Mouse (Mus musculus): ENCODE data around the gene Ovca2. TPM values are rescaled to one million over a fixed set of nuclear protein-coding genes. Genes with fewer than 3 reads are reported as not detected.
A peak's percentile ranks its signal among the peaks of the same experiment; 100 is the strongest.

Ovca2 gene
- total RNA-seq, 2 experiments from 2014 or later: 21.3 to 29.0 TPM

DNA sequence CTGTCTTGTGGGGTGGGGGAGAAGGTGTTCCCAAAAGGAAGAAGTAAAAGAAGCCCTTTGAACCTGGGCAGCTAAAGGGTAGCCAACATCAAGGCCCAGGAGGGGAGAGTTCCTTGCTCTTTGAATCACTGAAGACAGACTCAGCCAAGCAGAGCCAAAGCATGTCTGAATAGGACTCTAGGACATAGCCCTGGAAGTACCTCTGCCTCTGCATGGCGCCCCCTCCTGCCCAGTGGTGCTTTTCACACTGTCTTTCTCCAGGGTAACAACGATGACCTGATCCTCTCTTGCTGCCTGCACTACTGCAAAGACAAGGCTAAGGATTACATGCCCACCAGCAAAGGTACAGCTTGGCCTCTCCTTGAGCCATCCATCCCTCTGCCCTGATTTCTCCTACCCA lies 19.1 kb downstream of the Ovca2 start:
- no peak for ATAC-seq (replicated peaks; ENCODE audit: low FRiP score, low TSS enrichment, poor library complexity, severe bottlenecking)

DNA sequence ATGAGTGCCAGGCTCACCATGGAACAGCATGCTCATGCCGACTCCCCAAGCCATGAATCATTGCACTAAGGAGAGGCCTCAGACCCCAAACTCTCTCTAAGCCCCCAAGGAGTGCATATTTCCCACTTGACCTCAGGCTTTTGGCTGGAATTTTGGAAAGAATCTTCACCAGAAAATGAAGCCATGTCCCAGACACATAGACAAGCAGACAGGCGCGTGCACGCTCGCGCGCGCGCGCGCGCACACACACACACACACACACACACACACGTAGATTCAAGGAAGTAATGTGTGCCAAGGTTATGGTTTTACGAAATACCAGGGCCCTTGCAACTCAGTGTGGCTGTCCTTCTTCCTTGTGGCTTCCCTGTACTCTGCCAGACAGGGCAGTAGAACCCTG lies 20.2 kb downstream of the Ovca2 start:
- no peak for ATAC-seq (replicated peaks; ENCODE audit: low FRiP score, low TSS enrichment, poor library complexity, severe bottlenecking)

DNA sequence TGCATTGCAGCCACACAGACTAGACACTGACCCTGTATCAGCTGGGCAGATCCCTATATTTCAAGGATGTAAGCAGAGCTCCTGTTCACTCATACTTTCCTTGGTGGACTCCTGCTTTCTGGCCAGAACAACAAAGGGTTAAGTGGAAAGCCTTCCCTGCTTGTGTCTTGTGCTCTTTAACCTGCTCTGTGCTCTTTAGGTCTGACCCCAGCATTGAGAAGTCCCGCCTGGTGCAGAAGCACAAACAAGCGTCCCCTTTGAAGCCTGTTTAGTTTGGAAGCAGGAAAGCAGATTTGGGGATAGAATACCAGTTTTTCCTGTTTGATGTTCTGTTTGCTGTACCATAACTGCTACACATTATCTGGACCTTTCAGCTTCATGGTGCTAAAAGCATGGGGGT lies 20.7 kb downstream of the Ovca2 start:
- ATAC-seq (replicated peaks; ENCODE audit: low FRiP score, low TSS enrichment, poor library complexity, severe bottlenecking): no peak

DNA sequence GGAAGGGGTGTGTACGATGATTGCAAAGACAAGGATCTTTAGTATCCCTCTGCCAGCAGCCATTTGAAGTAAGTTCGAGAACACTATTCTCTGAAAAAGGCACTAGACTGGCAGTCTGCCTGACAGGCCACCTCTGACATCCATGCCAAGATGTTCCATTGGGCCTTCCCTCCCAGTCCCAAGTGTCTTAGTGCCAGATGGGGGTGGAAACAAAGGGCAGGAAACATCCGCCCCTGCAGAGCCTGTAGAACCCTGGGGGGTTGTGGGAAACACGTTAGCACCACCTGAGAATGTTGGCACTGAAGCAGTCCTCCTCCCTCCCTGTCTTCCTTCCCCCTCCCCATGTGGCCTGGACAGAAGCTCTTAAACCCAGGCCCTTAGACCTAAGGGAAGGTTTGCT lies 21.6 kb downstream of the Ovca2 start:
- ATAC-seq (replicated peaks; ENCODE audit: low FRiP score, low TSS enrichment, poor library complexity, severe bottlenecking): no peak

- ATAC-seq (replicated peaks; ENCODE audit: low FRiP score, low TSS enrichment, poor library complexity, severe bottlenecking): no peak
Measured at GRCm38 (mm10) chr11:75156416-75156815, 22.2 kb downstream of the Ovca2 start.

DNA sequence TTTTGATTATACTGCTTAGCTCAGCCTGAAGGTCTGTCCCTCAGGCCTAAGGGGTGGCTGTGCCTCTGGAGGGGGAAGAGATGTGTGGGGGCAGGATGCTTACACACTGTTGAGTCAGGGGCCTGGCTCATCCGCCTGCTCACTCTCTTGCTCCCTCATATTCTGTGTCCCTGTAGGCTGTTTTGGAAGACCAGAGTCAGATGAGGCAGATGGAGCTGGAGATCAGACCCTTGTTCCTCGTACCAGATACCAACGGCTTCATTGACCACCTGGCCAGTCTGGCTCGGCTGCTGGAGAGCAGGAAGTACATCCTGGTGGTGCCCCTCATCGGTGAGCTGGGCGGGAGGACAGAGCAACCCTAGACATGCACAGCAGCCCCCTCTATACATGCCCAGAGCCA lies 22.6 kb downstream of the Ovca2 start:
- no peak for ATAC-seq (replicated peaks; ENCODE audit: low FRiP score, low TSS enrichment, poor library complexity, severe bottlenecking)

- 0 out of 2 replicates have a peak, but pooled peaks have one; percentile 36 for ATAC-seq (replicated peaks; ENCODE audit: low FRiP score, low TSS enrichment, poor library complexity, severe bottlenecking)
Measured at GRCm38 (mm10) chr11:75154053-75154585, 24.5 kb downstream of the Ovca2 start.

DNA sequence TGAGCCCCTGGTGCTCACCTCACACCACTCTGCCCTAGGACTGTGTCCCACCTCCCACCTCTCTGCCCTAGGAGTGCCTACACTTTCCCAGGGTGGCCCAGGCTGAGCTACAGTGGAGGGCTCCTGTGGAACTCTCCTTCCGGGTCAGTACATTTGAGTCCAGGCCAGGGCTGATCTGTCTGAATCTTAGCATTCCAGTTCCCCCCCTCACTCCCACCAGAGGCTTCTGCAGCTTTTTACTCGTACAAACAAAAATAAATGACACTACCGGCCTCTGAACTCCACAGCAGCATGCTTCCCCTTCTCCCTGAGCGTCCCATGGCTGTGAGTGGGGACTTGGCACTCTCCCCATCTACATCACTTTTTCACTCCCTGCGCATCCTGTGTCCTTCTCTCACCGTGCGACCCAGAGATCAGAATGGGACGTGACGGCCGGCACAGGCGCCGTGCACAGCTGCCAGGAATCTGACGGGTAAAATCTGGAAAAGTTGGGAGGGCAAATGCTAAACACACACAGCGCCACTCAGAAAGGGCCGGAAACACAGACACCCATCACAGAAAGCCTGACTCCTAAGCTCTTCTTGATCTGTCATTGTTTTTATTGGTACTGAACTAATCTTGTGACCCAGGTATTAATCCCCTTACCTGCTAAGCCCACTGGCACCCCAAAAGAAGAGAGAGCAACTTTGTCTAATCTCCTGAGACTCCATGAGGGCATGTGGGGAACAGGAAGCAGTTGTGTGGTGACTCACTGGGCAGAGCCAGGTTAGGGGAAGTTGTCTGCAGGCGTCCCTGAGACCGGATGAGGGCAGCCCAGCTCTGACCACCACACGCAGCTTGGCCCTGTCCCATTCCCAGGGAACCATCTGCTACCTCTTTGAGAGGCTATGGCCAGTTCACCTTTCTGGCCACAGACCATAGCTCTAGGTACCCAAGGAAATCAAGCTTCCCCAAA lies 25.8 kb downstream of the Ovca2 start:
- no peak for ATAC-seq (replicated peaks; ENCODE audit: low FRiP score, low TSS enrichment, poor library complexity, severe bottlenecking)

GRCm38 (mm10) chr11:75150346-75150745 lies 28.3 kb downstream of the Ovca2 start:
- ATAC-seq (replicated peaks; ENCODE audit: low FRiP score, low TSS enrichment, poor library complexity, severe bottlenecking): no peak

DNA sequence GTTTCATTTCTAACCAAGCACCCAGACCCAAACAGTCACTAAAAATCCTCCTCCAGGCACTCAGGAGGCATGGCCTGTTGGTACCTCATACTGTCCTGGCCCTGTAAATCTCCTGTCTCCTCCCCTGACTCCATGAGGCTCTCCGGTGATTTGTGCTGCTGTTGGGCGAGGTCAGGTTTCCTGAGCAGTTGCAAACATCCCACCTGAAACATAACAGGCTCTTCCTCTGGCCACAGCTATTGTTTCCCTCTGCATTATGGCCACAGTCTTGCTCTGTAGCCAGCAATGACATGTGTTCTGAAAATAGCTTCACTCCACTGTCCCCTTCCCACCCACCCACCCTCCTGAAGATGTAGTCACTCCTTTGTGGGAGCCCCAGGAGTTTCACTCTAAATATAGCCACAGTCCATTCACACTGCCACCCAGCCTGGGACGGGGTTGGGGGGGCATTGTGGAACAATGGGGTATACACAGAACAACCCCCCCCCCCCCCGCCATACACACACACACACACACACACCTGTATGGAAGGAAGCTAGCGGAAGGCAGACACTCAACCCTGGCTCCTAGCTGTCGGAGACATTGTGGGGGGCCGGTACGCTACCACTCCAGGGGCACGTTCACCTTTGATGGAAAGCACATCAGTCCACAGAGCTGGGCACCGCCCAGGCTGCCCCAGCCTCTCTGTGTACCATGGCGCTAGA lies 30.2 kb downstream of the Ovca2 start:
- no peak for ATAC-seq (replicated peaks; ENCODE audit: low FRiP score, low TSS enrichment, poor library complexity, severe bottlenecking)

- ATAC-seq (replicated peaks; ENCODE audit: low FRiP score, low TSS enrichment, poor library complexity, severe bottlenecking): no peak
Measured at GRCm38 (mm10) chr11:75147846-75148168, 30.8 kb downstream of the Ovca2 start.

- ATAC-seq (replicated peaks; ENCODE audit: low FRiP score, low TSS enrichment, poor library complexity, severe bottlenecking): 0 out of 2 replicates have a peak, but pooled peaks have one; percentile 4
Measured at GRCm38 (mm10) chr11:75147106-75147845, 31.4 kb downstream of the Ovca2 start.

GRCm38 (mm10) chr11:75145841-75146240 lies 32.8 kb downstream of the Ovca2 start:
- no peak for ATAC-seq (replicated peaks; ENCODE audit: low FRiP score, low TSS enrichment, poor library complexity, severe bottlenecking)

DNA sequence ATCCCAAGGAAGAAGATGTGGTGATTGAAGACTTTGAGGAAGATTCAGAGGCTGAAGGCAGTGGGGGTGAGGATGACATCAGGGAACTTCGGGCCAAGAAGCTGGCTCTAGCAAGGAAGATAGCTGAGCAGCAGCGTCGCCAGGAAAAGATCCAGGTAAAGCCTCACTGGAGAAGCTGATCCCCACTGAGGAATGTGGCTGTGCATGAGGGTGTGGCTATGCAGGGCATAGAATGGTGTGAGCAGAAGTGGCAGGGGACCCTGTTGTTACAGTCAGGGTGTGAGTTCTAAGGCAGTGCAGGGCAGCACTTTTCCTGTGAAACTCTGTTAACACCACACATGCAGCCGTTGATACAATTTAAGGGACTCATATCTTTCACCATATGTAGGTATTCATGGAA lies 35.9 kb downstream of the Ovca2 start:
- no peak for ATAC-seq (replicated peaks; ENCODE audit: low FRiP score, low TSS enrichment, poor library complexity, severe bottlenecking)

DNA sequence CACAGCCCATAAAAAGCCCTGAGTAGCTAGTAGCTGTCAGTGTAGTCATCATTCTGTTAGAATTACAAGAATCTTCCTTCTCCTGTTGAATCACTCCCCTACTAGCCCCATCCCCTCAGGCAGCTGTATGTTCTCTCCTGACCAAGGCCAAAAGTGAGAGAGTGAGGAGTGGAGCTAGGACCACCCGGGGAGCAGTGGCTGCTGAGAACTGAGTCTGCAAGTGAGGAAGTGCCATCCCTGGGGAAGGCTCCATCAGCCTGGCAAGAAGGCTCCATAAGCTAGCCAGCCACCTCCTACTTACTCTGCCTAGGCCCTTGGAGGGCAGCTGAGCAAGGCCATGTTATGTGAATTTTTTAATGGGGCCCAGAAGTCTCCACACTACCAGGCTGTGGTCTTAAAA lies 36.7 kb downstream of the Ovca2 start:
- ATAC-seq (replicated peaks; ENCODE audit: low FRiP score, low TSS enrichment, poor library complexity, severe bottlenecking): no peak

DNA sequence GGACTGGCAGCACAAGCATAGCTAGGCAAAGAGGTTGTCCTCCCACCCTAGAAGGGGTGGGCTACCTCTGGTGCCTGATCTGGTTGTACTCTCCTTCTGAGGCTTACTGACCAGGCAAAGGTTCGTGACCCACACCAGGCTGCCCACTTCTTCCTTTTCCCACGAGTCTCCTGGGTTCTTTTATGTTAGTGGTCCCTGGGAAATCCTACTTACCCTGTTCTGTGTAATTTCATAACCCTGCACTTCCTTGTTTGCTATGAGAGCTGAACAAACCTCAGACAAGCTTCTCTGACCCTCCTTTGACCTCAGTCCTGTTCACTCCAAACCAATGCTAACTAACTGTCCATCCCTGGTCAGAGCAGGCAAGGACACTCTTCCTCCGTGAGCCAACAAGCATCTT lies 37.6 kb downstream of the Ovca2 start:
- ATAC-seq (replicated peaks; ENCODE audit: low FRiP score, low TSS enrichment, poor library complexity, severe bottlenecking): no peak

GRCm38 (mm10) chr11:75140431-75140830 lies 38.2 kb downstream of the Ovca2 start:
- ATAC-seq (replicated peaks; ENCODE audit: low FRiP score, low TSS enrichment, poor library complexity, severe bottlenecking): no peak

DNA sequence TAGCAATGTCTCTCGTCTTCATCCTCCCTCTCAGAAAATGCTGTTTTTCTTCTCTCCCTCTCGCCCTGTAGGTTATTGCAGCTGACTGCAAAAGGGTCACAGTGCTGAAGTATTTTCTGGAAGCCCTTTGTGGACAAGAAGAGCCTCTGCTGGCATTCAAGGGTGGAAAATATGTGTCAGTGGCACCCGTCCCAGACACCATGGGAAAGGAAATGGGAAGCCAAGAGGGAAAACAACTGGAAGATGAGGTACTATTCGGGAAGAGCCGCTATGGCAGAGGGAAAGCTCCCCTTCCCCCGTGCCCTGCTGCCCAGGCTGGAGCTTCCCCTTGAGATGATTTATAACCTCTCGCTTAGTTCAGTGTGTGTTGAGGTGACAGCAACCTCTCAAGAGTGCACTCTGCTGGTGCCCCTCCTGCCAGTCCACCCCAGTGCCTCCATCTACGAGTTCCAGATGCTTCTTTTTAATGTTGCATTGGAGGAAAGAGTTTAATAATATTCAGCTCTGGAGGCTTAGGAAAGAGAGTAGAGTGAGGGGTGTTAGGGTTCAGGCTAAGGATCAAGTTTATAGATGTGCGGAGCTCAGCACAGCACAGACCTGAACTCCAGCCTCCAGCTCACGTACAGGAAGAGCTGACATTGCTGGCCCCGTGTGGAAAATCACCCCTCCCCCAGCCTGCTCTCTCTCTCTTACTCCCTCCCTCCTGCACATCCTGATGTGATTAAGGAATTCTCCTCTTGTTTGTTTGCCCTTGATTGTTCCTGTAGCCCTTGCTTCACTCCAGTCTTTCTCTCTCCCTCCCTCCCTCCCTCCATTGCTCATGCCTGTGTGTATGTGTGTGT lies 39.3 kb downstream of the Ovca2 start:
- no peak for ATAC-seq (replicated peaks; ENCODE audit: low FRiP score, low TSS enrichment, poor library complexity, severe bottlenecking)
